Mouse (Mus musculus) olfactory bulb, adult 2 months (tissue): ENCODE results near the gene AC124502.3. TPM values are rescaled to one million over a fixed set of nuclear protein-coding genes. Genes with fewer than 3 reads are reported as not detected.

ENCODE experiments used
- H3K27ac ChIP-seq: fragments of 200-500 bp; 2 replicates; pipeline ENCODE4 v1.5.1; 2012; ENCODE audit warnings: low read depth, low read length; ENCODE audit not compliant: insufficient read depth
- H3K4me1 ChIP-seq: fragments of 200-500 bp; 2 replicates; pipeline ENCODE4 v1.6.1; 2012; ENCODE audit warnings: low read length; ENCODE audit not compliant: control insufficient read depth, insufficient read depth
- H3K4me3 ChIP-seq: fragments of 200-500 bp; 2 replicates; pipeline ENCODE4 v1.5.1; 2012; ENCODE audit warnings: mild to moderate bottlenecking, low read depth, low read length, moderate library complexity; ENCODE audit not compliant: insufficient read depth
- CTCF ChIP-seq: fragments of 200-500 bp; IDR thresholded peaks from 2 replicates; pipeline ENCODE4 v1.5.1; 2012; ENCODE audit warnings: low read depth, mild to moderate bottlenecking, low read length, moderate library complexity; ENCODE audit not compliant: insufficient read depth
- POLR2A ChIP-seq: fragments of 200-500 bp; IDR thresholded peaks from 2 replicates; pipeline ENCODE4 v1.6.1; 2012; ENCODE audit warnings: mild to moderate bottlenecking, low read depth, low read length, moderate library complexity; ENCODE audit not compliant: insufficient read depth
- WGBS: fragments of 180-500 bp; shearing (Covaris S2); methylation state at CpG from one replicate; pipeline ENCODE4 v1.1.7; 2018; 5-methylcytosine and 5-hydroxymethylcytosine counted together
- polyA plus RNA-seq: library from polyadenylated mRNA; stranded (reverse); fragments of >200 nt; gene quantifications from 2 replicates; pipeline ENCODE4 v1.2.4, GENCODE M21; 2012; ENCODE audit warnings: low replicate concordance; ENCODE audit not compliant: missing spikeins, insufficient read depth, insufficient read length

AC124502.3 gene
- polyA plus RNA-seq, 1 experiment = not detected

DNA sequence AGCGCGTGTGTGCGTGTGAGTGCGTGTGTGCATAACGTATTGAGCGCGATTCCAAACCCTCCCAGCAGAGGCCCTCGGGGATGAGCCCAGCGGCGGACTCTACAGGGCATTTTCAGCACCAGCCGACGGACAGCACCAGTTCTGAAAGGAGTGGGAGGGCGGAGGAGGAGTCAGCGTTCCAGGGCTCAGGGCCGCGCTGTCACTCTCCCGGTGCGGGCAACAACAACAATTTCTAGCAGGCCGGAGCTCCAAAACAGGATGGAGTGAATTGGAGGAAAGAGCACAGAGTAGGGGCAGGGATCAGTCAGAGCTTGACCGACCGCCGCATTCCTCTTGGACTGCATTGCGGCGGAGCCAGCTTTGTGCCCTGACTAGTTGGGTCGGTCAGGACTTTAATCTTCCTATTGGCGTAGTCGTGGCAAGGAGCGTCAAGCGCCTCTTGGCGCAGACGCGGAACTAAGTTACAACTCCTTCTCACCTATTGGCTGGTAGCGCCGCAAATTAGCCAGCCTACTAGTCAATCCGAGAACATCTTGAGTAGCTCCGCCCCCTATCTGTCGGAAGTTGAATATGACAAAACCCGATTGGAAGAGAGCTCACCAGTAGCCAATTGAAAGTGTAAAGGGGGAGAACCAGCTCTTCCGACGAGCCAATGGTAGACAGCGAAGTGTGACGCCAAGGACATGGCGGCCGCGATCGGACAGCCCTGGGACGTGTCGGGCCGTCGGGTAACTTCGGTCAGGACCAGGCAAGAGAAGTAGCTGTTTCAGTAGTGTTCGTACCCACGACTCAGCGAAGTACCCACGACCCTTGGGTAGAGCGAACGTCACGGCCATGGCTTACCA is 49.4 kb downstream of the AC124502.3 start, which contains the start of gene Yif1a:
Yif1a (plus strand) TSS at position 655 of the 845 bp plus-strand sequence.
- H3K27ac ChIP-seq = peak within 1 kb of the TSS; percentile 91
- H3K4me1 ChIP-seq = peaks cover 21% of the 10 kb centered on the region
- H3K4me3 ChIP-seq = peak within 1 kb of the TSS; percentile 78
- TF ChIP-seq CTCF (peak; percentile 47; the same call in 1 of the 2 replicates), POLR2A (peak; percentile 61)
- under 1% methylated on average over 58 of the region's 58 CpGs for WGBS

DNA sequence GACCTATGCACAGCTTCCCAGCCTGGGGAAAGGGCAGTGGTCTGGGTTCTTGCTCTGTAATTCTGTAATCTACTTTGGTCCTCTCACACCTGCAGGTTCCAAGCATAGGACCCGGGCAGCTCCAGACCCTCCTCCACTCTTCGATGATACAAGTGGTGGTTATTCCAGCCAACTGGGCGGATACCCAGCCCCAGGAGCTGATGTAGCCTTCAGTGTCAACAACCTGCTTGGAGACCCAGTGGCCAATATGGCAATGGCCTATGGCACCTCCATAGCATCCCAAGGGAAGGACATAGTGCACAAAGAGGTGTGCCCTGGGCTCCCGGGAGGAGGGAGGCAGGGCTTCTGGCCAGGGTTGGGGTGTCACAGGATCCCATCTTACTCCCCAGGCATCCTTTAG is 50.6 kb downstream of the AC124502.3 start:
- peaks cover 27% of the 10 kb centered on the region for H3K4me1 ChIP-seq
- 87% methylated on average over 4 of the region's 4 CpGs for WGBS
- no peak overlapping the region for H3K27ac ChIP-seq
- TF ChIP-seq CTCF (no peak), POLR2A (no peak)
- 0 out of 2 replicates have a peak overlapping the region, but pooled peaks have one; percentile 78 for H3K4me3 ChIP-seq

DNA sequence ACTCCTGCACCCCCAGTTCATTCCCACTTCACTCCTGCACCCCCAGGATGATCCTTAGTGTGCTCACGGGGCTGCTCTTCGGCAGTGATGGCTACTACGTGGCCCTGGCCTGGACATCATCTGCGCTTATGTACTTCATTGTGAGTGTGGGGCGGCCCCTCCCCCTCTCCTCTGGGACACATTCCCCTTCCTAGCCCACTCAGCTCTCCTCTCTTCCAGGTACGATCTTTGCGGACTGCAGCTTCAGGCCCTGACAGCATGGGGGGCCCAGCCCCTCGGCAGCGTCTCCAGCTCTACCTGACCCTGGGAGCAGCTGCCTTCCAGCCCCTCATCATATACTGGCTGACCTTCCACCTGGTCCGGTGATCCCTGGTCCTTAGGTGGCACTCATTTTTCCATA is 53.4 kb downstream of the AC124502.3 start:
- 0 out of 2 replicates have a peak, but pooled peaks have one; percentile 7 for TF ChIP-seq POLR2A
- TF ChIP-seq CTCF = no peak

DNA sequence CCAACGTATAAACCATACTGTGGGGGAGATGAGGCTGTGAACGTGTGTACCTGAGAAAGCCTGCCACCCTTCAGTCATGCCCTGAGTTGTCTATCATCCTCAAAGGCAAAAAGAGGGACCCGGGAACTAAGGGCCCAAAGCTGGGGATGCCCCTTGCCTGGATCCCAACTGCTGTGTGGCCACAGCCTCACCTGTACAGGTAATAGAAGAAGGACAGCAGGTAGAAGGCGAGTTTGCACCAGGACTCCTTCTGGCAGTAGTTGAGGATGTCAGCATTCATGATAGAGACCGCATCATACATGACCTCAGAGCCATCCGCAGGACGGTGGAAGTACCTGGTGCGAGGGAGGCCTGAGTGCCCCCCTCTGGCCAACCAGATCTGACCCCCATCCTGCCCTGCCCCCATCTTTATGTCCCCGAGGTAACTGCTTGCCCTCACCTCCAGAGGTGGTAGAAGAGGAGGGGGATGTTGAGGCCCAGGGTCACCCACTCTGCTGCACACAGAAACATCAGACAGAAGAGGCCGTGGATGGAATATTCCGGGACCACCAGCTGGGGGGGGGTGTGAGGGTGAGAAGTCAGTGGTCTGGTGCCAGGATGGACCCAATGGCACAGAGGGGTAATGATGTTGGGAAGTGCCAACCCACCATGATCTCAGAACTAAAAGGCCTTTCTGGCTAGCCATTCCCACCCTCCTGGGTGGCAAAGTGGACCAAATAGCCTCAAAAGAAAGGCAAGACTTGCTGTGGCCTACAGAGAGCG is 55.0 kb downstream of the AC124502.3 start:
- peaks cover 40% of the 10 kb centered on the region for H3K4me1 ChIP-seq
- no peak for TF ChIP-seq POLR2A
- no peak for TF ChIP-seq CTCF
- H3K4me3 ChIP-seq = peak overlapping the region; percentile 14; the same call in 1 of the 2 replicates
- H3K27ac ChIP-seq = peak overlapping the region; percentile 29
- 62% methylated on average over 12 of the region's 12 CpGs for WGBS

More for the DNA sequence above, 53.4 kb downstream of the AC124502.3 start:
- Histone ChIP-seq H3K4me3 (no peak overlapping the region), H3K4me1 (peaks cover 45% of the 10 kb centered on the region), H3K27ac (no peak overlapping the region)
- WGBS = 82% methylated on average over 10 of the region's 10 CpGs

DNA sequence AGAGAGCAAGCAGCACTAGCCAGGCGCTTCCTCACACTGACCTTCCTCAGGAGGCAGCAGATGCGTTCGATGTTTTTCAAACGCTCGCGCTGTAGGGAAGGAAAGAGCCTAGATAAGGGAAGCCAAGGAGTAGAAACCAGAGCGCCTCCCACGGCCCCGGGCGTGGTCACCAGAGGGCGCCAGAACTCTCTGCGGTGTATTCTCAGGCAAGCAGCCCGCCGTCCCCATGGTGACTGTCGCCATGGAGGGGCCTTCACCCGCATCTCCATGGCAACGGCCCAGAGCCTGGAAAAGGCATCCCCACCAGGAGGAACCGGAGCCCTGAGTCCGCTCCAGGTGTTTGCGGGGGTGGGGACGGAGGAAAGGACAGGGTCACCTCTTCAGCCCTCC is 55.5 kb downstream of the AC124502.3 start:
- TF ChIP-seq POLR2A (no peak), CTCF (peak; percentile 71)
- WGBS = 1% methylated on average over 21 of the region's 21 CpGs
- Histone ChIP-seq H3K4me3 (peak overlapping the region; percentile 46), H3K27ac (peak overlapping the region; percentile 50), H3K4me1 (peaks cover 45% of the 10 kb centered on the region)

DNA sequence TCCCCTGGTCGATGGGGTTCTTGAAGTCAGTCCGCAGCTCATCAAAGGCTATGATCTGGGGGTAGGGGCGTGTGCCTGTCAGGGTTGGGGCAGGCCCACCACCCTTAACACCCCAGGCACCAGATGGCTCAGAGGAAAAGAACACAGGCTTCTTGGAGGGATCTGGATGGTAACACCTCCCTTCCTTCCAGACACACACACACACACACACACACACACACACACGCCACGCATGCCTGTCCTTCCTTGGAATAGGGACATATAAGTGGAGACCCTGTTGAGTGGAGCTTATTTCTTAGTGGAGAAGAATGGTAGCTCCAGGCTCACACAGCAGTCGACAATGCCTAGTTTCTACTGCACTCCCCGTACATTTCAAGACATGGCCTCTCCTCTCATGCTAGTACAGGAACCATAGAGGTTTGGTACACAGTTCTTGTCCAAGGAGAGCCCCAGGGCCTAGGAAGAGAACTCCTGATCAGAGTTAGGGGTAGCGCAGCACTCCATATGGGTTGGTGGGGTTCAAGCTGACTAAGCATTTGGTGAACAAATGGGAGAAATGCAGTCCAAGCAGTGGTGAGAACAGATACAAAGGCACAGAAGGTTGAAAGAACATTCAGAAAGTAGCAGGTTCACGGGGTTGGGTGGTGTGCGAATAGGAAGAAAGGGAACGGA is 56.2 kb downstream of the AC124502.3 start:
- H3K4me3 ChIP-seq = peak overlapping the region; percentile 46
- H3K27ac ChIP-seq = peak overlapping the region; percentile 50
- peaks cover 49% of the 10 kb centered on the region for H3K4me1 ChIP-seq
- TF ChIP-seq POLR2A (no peak), CTCF (no peak)
- WGBS = 12% methylated on average over 11 of the region's 11 CpGs

DNA sequence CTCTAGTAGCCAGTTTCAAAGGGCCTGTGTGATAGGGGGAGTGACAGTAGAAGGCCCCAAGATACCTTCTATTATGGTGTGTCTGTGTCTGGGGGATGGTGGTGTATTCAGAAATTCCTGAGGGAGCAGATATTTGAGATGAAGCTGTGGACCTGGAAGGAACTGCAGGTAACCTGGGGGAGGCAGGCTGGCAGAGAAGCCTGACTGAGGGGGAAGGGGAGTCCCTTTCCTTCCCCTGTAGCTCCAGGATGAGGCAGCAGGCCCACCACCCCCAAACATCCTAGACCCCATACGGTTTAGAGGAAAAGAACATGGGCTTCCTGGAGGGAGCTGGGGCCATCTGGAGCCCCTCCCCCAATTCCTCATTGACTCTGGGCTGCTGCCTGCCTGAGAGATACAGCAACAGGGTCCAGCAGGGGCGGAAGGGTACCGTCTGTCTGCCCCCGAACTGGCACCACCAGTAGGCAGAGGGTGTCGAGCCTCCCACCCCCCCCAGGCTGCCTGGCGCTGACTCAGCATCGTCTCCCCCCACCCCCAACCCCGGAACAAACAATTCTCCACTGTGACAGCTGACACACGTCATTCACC is 57.3 kb downstream of the AC124502.3 start:
- Histone ChIP-seq H3K4me3 (peak overlapping the region; percentile 94), H3K27ac (peak overlapping the region; percentile 50), H3K4me1 (peaks cover 53% of the 10 kb centered on the region)
- 3% methylated on average over 9 of the region's 9 CpGs for WGBS
- TF ChIP-seq POLR2A = no peak
- no peak for TF ChIP-seq CTCF
